Mouse (Mus musculus): Measurements from ENCODE around the gene Ppp2r2d.

Gene Ppp2r2d

DNA sequence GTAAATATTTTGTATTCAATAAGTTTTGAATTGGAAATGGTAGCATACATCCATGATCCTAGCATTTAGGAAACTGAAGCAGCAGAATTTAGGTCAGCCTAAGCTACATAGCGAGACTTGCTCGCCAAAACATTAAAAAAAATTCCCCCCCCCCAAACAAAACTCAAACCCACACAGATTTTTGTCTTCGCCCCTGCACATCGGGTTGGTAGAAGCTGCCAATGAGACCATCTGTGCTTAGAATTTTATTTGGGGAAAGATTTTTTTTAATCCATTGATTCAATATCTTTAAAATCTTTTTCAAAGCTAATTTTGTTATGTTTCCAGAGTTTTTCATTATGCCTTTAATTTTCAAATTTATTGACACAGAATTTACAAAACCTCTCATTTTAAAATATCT lies 82.6 kb downstream of the Ppp2r2d start:
- DNase-seq, result no peak
